Mouse (Mus musculus): ENCODE results near the gene 1700008O03Rik.

DNA sequence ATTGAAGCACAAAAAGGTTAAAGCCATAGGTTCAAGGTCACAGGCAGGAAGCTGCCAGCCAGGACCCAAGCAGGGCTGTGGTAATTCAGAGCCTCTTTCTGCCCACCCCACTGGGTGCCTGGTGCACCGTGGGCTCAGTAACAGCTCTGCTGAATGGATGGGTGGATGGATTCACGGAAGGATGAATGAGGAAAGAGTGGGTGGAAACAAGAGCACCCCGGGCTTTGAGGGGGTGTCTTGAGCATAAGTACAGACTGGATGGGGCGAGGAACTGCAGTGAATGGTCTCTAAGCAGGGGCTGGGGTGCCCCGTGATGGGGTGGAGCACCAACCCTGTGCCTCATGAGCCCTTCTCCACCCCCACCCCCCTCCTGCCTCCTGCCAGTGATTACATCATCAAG is 43.9 kb downstream of the 1700008O03Rik start:
- TF ChIP-seq POLR2A (IDR thresholded peaks at IDR 0.05; ENCODE audit: low read depth, low read length), result no peak
- TF ChIP-seq CTCF (IDR thresholded peaks at IDR 0.05; ENCODE audit: extremely low read depth, insufficient read length, insufficient replicate concordance, low read depth, low read length), result no peak
